Mouse (Mus musculus): ENCODE measurements around the gene Mrpl38.

GRCm38 (mm10) chr11:116111611-116112203, 27.0 kb downstream of the Mrpl38 start:
- TF ChIP-seq CTCF (IDR thresholded peaks at IDR 0.05; ENCODE audit: control insufficient read depth, insufficient read depth, insufficient read length) (no peak), CEBPB (IDR thresholded peaks at IDR 0.05; ENCODE audit: low read depth) (no peak), MAX (IDR thresholded peaks at IDR 0.05) (no peak)
